Mouse (Mus musculus) stomach, embryonic 15.5 days (tissue): ENCODE measurements around the gene Rtbdn. TPM values are rescaled to one million over a fixed set of nuclear protein-coding genes. Genes with fewer than 3 reads are reported as not detected.
"Not testable (repeated sequence)": the region's sequence is repeated elsewhere in the genome, so short reads cannot be mapped to it uniquely, and the experiment has no call there.

ENCODE experiments used
- ATAC-seq: fragments of 200-750 bp; cut with Nextera tagmentation; 2 replicates; pipeline ENCODE4 v1.8.0; 2017; ENCODE audit warnings: low read depth, moderate number of reproducible peaks, moderate TSS enrichment; ENCODE audit not compliant: insufficient read depth, low FRiP score
- H3K27ac ChIP-seq: fragments of 300-500 bp; sonication (generic); 2 replicates; pipeline ENCODE4 v1.5.1; 2015; ENCODE audit warnings: mild to moderate bottlenecking, inconsistent platforms
- H3K27me3 ChIP-seq: fragments of 300-500 bp; sonication (generic); replicated peaks from 2 replicates; pipeline ENCODE4 v1.6.1; 2015; ENCODE audit warnings: inconsistent platforms
- H3K36me3 ChIP-seq: fragments of 300-500 bp; sonication (generic); 2 replicates; pipeline ENCODE4 v1.6.1; 2015; ENCODE audit warnings: inconsistent platforms
- H3K4me1 ChIP-seq: fragments of 300-500 bp; sonication (generic); 2 replicates; pipeline ENCODE4 v1.6.1; 2015; ENCODE audit warnings: inconsistent platforms
- H3K4me2 ChIP-seq: fragments of 300-500 bp; sonication (generic); 2 replicates; pipeline ENCODE4 v1.6.1; 2015; ENCODE audit warnings: mild to moderate bottlenecking, inconsistent platforms
- H3K4me3 ChIP-seq: fragments of 300-500 bp; sonication (generic); replicated peaks from 2 replicates; pipeline ENCODE4 v1.5.1; 2015; ENCODE audit warnings: inconsistent platforms
- H3K9ac ChIP-seq: fragments of 300-500 bp; sonication (generic); 2 replicates; pipeline ENCODE4 v1.6.1; 2015; ENCODE audit warnings: inconsistent platforms
- H3K9me3 ChIP-seq: fragments of 300-500 bp; sonication (generic); 2 replicates; pipeline ENCODE4 v1.6.1; 2016; ENCODE audit warnings: inconsistent platforms
- WGBS: fragments of 180-500 bp; shearing (Covaris S2); methylation state at CpG from one replicate; pipeline ENCODE4 v1.1.7; 2015; 5-methylcytosine and 5-hydroxymethylcytosine counted together
- polyA plus RNA-seq: library from polyadenylated mRNA; unstranded; fragments of >200 nt; fragmentation: Nextera tagmentation; extraction: Ambion mirVana; gene quantifications from 2 replicates; pipeline ENCODE4 v1.2.1, GENCODE M21; 2015

The Rtbdn gene
- polyA plus RNA-seq: 0.28 and 0.64 TPM in 2 replicates

- 10% methylated on average over 17 of the region's 17 CpGs for WGBS
- no peak within 1 kb of the TSS for H3K9ac ChIP-seq
- H3K9me3 ChIP-seq: no peaks in the 10 kb centered on the region
- H3K36me3 ChIP-seq: no peaks in the 10 kb centered on the region
- peaks cover 22% of the 10 kb centered on the region for H3K4me1 ChIP-seq
- no peak for ATAC-seq
- peaks cover 61% of the 10 kb centered on the region for H3K27me3 ChIP-seq
- no peak within 1 kb of the TSS for H3K27ac ChIP-seq
- peak within 1 kb of the TSS; percentile 42 for H3K4me3 ChIP-seq
- H3K4me2 ChIP-seq: peak within 1 kb of the TSS; percentile 82
Observed at GRCm38 (mm10) chr8:84946528-84947240, at the start of gene Rtbdn. Rtbdn (plus strand) TSS chr8:84946991.

DNA sequence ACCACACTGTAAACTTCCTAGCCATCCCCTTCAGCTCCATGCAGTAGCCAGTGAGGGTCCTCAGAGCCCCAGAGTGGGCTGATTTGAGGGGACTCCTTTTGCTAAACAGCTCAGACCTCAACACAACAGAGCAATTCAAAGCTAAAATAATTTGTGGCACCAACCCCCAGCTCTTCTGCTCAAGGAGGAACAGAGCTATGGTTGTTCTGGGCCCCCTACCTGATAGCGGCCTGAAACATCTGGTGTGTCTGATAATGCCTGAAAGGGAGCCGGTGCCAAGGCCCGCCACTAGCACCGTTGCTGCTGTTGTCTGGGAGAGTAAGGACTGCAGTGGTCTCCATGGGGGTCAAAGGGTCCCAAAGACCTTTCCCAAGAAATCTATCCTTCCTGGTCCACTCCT, 45.7 kb upstream of the Rtbdn start:
- no peak overlapping the region for H3K4me2 ChIP-seq
- no peak overlapping the region for H3K27ac ChIP-seq
- H3K36me3 ChIP-seq: no peaks in the 10 kb centered on the region
- peak; percentile 44; the same call in 1 of the 2 replicates for ATAC-seq
- WGBS: 55% methylated on average over 4 of the region's 4 CpGs
- H3K4me1 ChIP-seq: peaks cover 15% of the 10 kb centered on the region
- no peak overlapping the region for H3K4me3 ChIP-seq
- H3K9me3 ChIP-seq: no peaks in the 10 kb centered on the region
- no peak overlapping the region for H3K9ac ChIP-seq
- H3K27me3 ChIP-seq: no peaks in the 10 kb centered on the region

DNA sequence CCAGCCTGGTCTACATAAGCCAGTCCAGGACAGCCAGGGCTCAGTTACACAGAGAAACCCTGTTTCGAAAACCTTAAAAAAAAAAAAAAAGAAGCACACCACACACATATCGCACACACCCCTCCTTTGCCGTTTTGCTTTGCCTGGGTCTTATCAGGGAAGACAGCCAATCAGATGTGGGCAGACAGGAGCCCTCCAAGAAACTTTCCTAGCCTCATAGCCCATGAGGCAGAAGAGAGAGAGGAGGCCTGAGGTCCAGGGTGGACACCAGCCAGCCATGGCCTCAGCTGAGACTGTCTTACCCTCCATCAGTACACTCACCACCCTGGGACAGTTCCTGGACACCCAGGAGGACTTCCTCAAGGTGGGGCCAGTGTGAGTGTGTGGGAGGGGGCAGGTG, 45.0 kb upstream of the Rtbdn start, which contains the start of gene Klf1:
Gene Klf1, plus strand, starts transcription at position 177 of the 400 bp plus-strand sequence.
- WGBS: 63% methylated on average over 3 of the region's 3 CpGs
- H3K4me2 ChIP-seq: peak within 1 kb of the TSS; percentile 99
- H3K9ac ChIP-seq: peak within 1 kb of the TSS; percentile 82
- H3K9me3 ChIP-seq: no peaks in the 10 kb centered on the region
- peak; percentile 61; the same call in 1 of the 2 replicates for ATAC-seq
- peaks cover 15% of the 10 kb centered on the region for H3K4me1 ChIP-seq
- H3K27ac ChIP-seq: peak within 1 kb of the TSS; percentile 92
- peak within 1 kb of the TSS; percentile 75 for H3K4me3 ChIP-seq
- H3K36me3 ChIP-seq: no peaks in the 10 kb centered on the region
- H3K27me3 ChIP-seq: no peaks in the 10 kb centered on the region

- Histone ChIP-seq H3K27ac (peak overlapping the region; percentile 92), H3K9me3 (no peaks in the 10 kb centered on the region), H3K9ac (peak overlapping the region; percentile 82), H3K4me2 (peak overlapping the region; percentile 99), H3K4me3 (peak overlapping the region; percentile 75), H3K36me3 (no peaks in the 10 kb centered on the region), H3K4me1 (peaks cover 15% of the 10 kb centered on the region), H3K27me3 (no peaks in the 10 kb centered on the region)
- ATAC-seq: no peak
- WGBS: 3% methylated on average over 24 of the region's 24 CpGs
Observed at GRCm38 (mm10) chr8:84902367-84902919, 44.3 kb upstream of the Rtbdn start.

DNA sequence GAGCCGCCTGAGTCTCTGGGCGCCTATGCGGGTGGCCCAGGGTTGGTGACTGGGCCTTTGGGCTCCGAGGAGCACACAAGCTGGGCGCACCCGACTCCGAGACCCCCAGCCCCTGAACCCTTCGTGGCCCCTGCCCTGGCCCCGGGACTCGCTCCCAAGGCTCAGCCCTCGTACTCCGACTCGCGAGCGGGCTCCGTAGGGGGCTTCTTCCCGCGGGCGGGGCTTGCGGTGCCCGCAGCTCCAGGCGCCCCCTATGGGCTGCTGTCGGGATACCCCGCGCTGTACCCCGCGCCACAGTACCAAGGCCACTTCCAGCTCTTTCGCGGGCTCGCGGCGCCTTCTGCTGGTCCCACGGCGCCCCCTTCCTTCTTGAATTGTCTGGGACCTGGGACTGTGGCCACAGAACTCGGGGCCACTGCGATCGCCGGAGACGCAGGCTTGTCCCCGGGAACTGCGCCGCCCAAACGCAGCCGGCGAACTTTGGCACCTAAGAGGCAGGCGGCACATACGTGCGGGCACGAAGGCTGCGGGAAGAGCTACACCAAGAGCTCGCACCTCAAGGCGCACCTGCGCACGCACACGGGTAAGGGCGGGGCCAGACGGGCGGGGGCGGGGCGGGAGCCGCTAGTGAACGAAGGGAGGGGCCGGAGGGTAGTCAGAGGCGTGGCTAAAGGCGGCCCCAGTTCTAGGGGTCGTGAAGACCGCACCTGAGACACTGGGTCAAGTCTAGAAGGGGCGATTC, 43.7 kb upstream of the Rtbdn start:
- WGBS: under 1% methylated on average over 68 of the region's 68 CpGs
- peak; percentile 85 for ATAC-seq

GRCm38 (mm10) chr8:84904351-84904750, 42.4 kb upstream of the Rtbdn start:
- Histone ChIP-seq H3K27ac (no peak overlapping the region), H3K36me3 (no peaks in the 10 kb centered on the region), H3K4me1 (peaks cover 22% of the 10 kb centered on the region), H3K4me3 (no peak overlapping the region), H3K4me2 (no peak overlapping the region), H3K9ac (no peak overlapping the region), H3K27me3 (0 out of 2 replicates have a peak, but pooled peaks cover 2% of the 10 kb centered on the region), H3K9me3 (no peaks in the 10 kb centered on the region)
- 92% methylated on average over 7 of the region's 7 CpGs for WGBS
- no peak for ATAC-seq

More for the DNA sequence above, 43.7 kb upstream of the Rtbdn start:
- Histone ChIP-seq H3K4me2 (peak overlapping the region; percentile 99), H3K27ac (peak overlapping the region; percentile 92), H3K36me3 (no peaks in the 10 kb centered on the region), H3K27me3 (no peaks in the 10 kb centered on the region), H3K9ac (peak overlapping the region; percentile 82), H3K4me3 (peak overlapping the region; percentile 75), H3K9me3 (no peaks in the 10 kb centered on the region), H3K4me1 (peaks cover 15% of the 10 kb centered on the region)

DNA sequence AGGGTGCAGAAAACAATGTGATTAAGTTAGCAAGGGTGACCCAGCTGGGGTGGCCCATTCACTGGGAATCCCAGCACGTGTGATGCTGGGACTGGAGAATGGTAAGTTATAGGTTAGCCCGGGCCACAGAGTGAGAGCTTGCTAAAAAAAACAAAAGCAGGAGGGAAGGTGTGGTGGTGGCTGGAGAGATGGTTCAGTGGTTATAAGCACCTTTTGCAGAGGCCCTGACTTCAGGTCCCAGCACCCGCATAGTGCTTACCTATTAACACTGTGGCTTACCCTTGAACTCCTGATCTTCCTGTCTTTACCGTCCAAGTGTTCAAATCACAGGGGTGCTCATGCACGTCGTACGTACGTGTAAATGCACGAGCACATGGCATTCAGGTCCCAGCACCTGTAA, 39.8 kb upstream of the Rtbdn start:
- 87% methylated on average over 9 of the region's 9 CpGs for WGBS
- no peaks in the 10 kb centered on the region for H3K9me3 ChIP-seq
- peaks cover 25% of the 10 kb centered on the region for H3K4me1 ChIP-seq
- H3K9ac ChIP-seq: no peak overlapping the region
- H3K4me3 ChIP-seq: no peak overlapping the region
- no peak overlapping the region for H3K27ac ChIP-seq
- ATAC-seq: no peak
- peaks cover 15% of the 10 kb centered on the region for H3K27me3 ChIP-seq
- H3K4me2 ChIP-seq: no peak overlapping the region
- H3K36me3 ChIP-seq: no peaks in the 10 kb centered on the region

DNA sequence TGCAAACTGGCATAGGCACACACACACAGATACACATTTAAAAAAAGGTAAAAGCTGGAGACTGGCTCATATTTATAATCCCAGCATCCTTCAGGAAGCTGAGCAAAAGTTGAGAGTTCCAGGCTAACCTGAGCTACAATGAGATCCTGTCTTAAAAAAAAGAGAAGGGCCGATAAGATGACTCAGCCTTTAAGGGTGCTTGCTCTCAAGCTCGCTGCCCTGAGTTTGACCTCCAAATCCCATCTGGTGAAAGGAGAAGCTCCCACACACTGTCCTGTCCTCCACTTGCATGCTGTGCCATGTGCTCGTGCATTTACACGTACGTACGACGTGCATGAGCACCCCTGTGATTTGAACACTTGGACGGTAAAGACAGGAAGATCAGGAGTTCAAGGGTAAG, 39.3 kb upstream of the Rtbdn start:
- Histone ChIP-seq H3K9me3 (no peaks in the 10 kb centered on the region), H3K4me3 (no peak overlapping the region), H3K27ac (no peak overlapping the region), H3K9ac (no peak overlapping the region), H3K4me1 (peaks cover 20% of the 10 kb centered on the region), H3K4me2 (no peak overlapping the region), H3K36me3 (no peaks in the 10 kb centered on the region), H3K27me3 (peaks cover 20% of the 10 kb centered on the region)
- 69% methylated on average over 8 of the region's 8 CpGs for WGBS
- no peak for ATAC-seq

- H3K9ac ChIP-seq, ATAC-seq, H3K27ac ChIP-seq, H3K36me3 ChIP-seq, H3K9me3 ChIP-seq: not testable (repeated sequence)
- H3K27me3 ChIP-seq: peaks cover 25% of the 10 kb centered on the region
- H3K4me2 ChIP-seq: peak overlapping the region; percentile 92
- H3K4me3 ChIP-seq: peak overlapping the region; percentile 59
- peaks cover 21% of the 10 kb centered on the region for H3K4me1 ChIP-seq
- 25% methylated on average over 7 of the region's 7 CpGs for WGBS
Observed at GRCm38 (mm10) chr8:84907979-84908378, 38.8 kb upstream of the Rtbdn start.

DNA sequence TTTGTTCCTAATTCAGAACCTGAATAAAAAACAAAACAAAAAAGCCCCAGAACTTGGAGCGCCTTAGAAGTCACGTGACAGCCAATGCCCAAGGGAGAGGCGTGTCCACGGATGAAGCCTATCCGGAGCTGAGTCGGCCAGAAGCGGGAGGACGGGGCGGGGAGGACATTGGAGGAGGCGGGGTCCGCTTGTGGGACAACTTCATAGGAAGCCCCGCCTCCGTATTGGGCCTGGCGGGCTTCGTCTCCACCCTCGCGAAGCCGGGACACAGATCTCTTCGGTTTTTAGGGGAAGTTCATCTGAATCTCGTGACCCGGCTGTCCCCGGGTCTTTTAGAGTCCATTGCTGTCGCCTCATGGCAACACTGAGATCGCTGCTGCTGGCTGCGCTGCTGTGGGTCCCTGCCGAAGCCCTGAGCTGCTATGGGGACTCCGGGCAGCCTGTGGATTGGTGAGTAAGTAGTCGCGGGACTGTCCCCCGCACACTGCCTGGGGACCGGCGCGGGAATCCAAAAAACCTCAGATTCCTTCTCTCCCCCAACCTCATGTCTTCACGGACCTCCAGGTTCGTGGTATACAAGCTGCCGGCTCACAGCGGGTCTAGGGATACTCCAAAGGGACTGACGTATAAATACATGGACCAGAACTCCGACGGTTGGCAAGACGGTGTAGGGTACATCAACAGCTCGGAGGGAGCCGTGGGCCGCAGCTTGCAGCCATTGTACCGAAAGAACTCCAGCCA, 38.2 kb upstream of the Rtbdn start, which contains the start of gene Dnase2a:
Gene Dnase2a, plus strand, starts transcription at position 140 of the 741 bp plus-strand sequence.
- H3K27me3 ChIP-seq: peaks cover 27% of the 10 kb centered on the region
- H3K27ac ChIP-seq: no peak within 1 kb of the TSS
- peaks cover 17% of the 10 kb centered on the region for H3K4me1 ChIP-seq
- peak; percentile 92 for ATAC-seq
- H3K9me3 ChIP-seq: no peaks in the 10 kb centered on the region
- peak within 1 kb of the TSS; percentile 59 for H3K4me3 ChIP-seq
- no peaks in the 10 kb centered on the region for H3K36me3 ChIP-seq
- H3K4me2 ChIP-seq: peak within 1 kb of the TSS; percentile 92
- peak within 1 kb of the TSS; percentile 71 for H3K9ac ChIP-seq
- WGBS: under 1% methylated on average over 45 of the region's 45 CpGs

DNA sequence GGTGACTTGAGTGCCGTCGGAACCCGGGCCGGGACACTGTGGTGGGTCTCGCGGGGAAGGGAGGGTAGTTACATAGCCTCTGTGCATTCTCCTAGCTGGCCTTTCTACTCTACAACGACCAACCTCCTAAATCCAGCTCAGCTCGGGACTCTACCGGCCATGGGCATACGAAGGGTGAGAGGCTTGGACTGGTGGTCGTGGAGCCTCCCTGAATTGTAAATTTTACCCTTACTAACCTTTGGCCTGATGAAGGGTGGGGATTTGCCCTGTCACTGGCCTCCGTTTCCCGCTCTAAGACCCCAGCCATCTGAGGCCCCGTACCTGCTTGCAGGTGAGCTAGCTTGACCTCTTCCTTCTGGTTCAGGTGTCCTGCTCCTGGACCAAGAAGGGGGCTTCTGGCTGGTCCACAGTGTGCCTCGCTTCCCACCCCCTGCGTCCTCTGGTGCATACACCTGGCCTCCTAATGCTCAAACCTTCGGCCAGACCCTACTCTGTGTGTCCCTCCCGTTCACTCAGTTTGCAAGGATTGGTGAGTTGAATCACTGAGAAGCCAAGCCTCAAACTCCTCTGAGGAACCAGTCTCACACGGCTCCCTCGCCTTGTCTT, 37.5 kb upstream of the Rtbdn start:
- Histone ChIP-seq H3K27me3 (peaks cover 27% of the 10 kb centered on the region), H3K36me3 (no peaks in the 10 kb centered on the region), H3K27ac (no peak overlapping the region), H3K4me1 (peaks cover 15% of the 10 kb centered on the region), H3K9ac (peak overlapping the region; percentile 71), H3K4me2 (peak overlapping the region; percentile 92), H3K4me3 (peak overlapping the region; percentile 59), H3K9me3 (peaks cover 3% of the 10 kb centered on the region; the same call in 1 of the 2 replicates)
- 48% methylated on average over 20 of the region's 20 CpGs for WGBS
- ATAC-seq: no peak; the same call in 1 of the 2 replicates
